Mouse (Mus musculus) liver, embryonic 14.5 days (tissue): ENCODE results near the gene Lpar4.

Source experiments
- CTCF ChIP-seq: IDR thresholded peaks from 2 replicates; pipeline ENCODE4 v1.5.1; 2016; ENCODE audit warnings: antibody characterized with exemption, low read depth, control low read depth
- EP300 ChIP-seq: IDR thresholded peaks from 2 replicates; pipeline ENCODE4 v1.6.1; 2016; ENCODE audit warnings: antibody characterized with exemption, low read depth

GRCm38 (mm10) chrX:106872315-106872714, 48.1 kb upstream of the Lpar4 start:
- TF ChIP-seq CTCF: no peak
- TF ChIP-seq EP300: no peak
